Mouse (Mus musculus) CH12.LX (cell line): Measurements from ENCODE around the gene Ppm1l.

ENCODE experiments used
- CTCF ChIP-seq, 2 experiments: IDR thresholded peaks in 1 of 2; conservative IDR thresholded peaks in 1 of 2; 2 replicates each; pipeline ENCODE4 v1.5.1; 2011 to 2012; ENCODE audit warnings: low read depth in 2 of 2, low read length in 2 of 2, improper control_type of control experiment in 1 of 2, inconsistent platforms in 1 of 2, mild to moderate bottlenecking in 1 of 2, moderate library complexity in 1 of 2
- EP300 ChIP-seq: IDR thresholded peaks from 2 replicates; pipeline ENCODE4 v1.6.1; 2011; ENCODE audit warnings: low read length, improper control_type of control experiment
- POLR2A ChIP-seq: IDR thresholded peaks from 2 replicates; pipeline ENCODE4 v1.6.1; 2011; ENCODE audit warnings: low read depth, mild to moderate bottlenecking, improper control_type of control experiment, low read length
- RAD21 ChIP-seq: IDR thresholded peaks from 2 replicates; pipeline ENCODE4 v1.6.1; 2011; ENCODE audit warnings: low read depth, mild to moderate bottlenecking, low read length, improper control_type of control experiment, moderate library complexity
- SIN3A ChIP-seq: IDR thresholded peaks from 2 replicates; pipeline ENCODE4 v1.6.1; 2012; ENCODE audit warnings: low read length, improper control_type of control experiment, inconsistent platforms
- TBP ChIP-seq: conservative IDR thresholded peaks from 2 replicates; pipeline ENCODE4 v1.6.1; 2011; ENCODE audit warnings: low read depth, low read length, improper control_type of control experiment
- ZNF384 ChIP-seq: IDR thresholded peaks from 2 replicates; pipeline ENCODE4 v1.6.1; 2012; ENCODE audit warnings: low read depth, low read length, improper control_type of control experiment, inconsistent platforms

DNA sequence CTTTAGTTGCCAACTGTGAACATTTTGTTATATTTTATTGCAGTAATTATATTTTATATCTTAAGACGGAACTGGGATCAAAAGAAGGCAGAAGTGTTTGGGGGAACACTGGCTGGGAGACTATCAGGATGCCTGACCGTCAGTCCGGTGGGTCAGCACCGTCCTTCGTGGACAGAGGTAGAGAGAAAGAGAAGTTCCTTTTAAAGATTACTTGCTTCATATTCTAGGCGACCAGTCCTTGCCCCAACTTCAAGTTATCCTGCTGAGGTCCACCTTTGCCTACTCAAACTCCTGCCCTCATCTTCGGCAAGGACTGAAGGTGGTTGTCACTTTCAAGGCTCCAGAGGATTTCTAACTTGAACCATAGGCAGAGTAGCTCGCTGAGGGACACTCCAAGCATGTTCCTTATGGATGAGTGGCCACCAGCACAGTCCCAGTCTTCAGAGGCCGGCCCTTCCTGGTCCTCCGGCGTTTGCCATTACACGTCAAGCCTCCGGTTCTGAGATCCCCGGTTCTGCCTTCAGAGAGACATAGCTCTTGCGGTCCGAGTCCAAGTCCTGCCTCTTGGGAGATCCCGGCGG is 761 bp upstream of the Ppm1l start:
- no peak for TF ChIP-seq TBP
- TF ChIP-seq POLR2A = peak; percentile 61; the same call in 1 of the 2 replicates
- no peak for TF ChIP-seq RAD21
- TF ChIP-seq CTCF (conservative IDR thresholded peaks at IDR 0.05 in 1 of 2, IDR thresholded peaks at IDR 0.05 in 1 of 2; ENCODE audit: low read depth in 2 of 2, low read length in 2 of 2) = no peak
- no peak for TF ChIP-seq SIN3A
- TF ChIP-seq EP300 = no peak
- TF ChIP-seq ZNF384 = no peak
